Mouse (Mus musculus) limb, embryonic 10.5 days (tissue): ENCODE data around the gene Tex44. TPM values are rescaled to one million over a fixed set of nuclear protein-coding genes. Genes with fewer than 3 reads are reported as not detected.
"Not testable (repeated sequence)": the region's sequence is repeated elsewhere in the genome, so short reads cannot be mapped to it uniquely, and the experiment has no call there.

Experiments
- DNase-seq: peaks from one replicate; pipeline ENCODE4 v3.0.0-alpha.2; 2017; ENCODE audit warnings: low spot score
- H3K27ac ChIP-seq: fragments of 300-500 bp; sonication (generic); 2 replicates; pipeline ENCODE4 v1.5.1; 2016; ENCODE audit warnings: mild to moderate bottlenecking
- H3K27me3 ChIP-seq: fragments of 300-500 bp; sonication (generic); 2 replicates; pipeline ENCODE4 v1.6.1; 2016; ENCODE audit warnings: low read depth, mild to moderate bottlenecking; ENCODE audit not compliant: poor library complexity, severe bottlenecking
- H3K36me3 ChIP-seq: fragments of 300-500 bp; sonication (generic); 2 replicates; pipeline ENCODE4 v1.6.1; 2016; ENCODE audit warnings: mild to moderate bottlenecking, moderate library complexity
- H3K4me1 ChIP-seq: fragments of 300-500 bp; sonication (generic); 2 replicates; pipeline ENCODE4 v1.6.1; 2016
- H3K4me3 ChIP-seq: fragments of 300-500 bp; sonication (generic); 2 replicates; pipeline ENCODE4 v1.5.1; 2016; ENCODE audit warnings: mild to moderate bottlenecking, moderate library complexity
- H3K9me3 ChIP-seq: fragments of 300-500 bp; sonication (generic); replicated peaks from 2 replicates; pipeline ENCODE4 v1.6.1; 2016; ENCODE audit warnings: mild to moderate bottlenecking
- WGBS: fragments of 180-500 bp; shearing (Covaris S2); methylation state at CpG from one replicate; pipeline ENCODE4 v1.1.7; 2016; 5-methylcytosine and 5-hydroxymethylcytosine counted together
- polyA plus RNA-seq: library from polyadenylated mRNA; unstranded; fragments of >200 nt; fragmentation: Nextera tagmentation; extraction: Ambion mirVana; gene quantifications from 2 replicates; pipeline ENCODE4 v1.2.1, GENCODE M21; 2016

Gene Tex44
- polyA plus RNA-seq, 1 experiment from 2014 or later: not detected

DNA sequence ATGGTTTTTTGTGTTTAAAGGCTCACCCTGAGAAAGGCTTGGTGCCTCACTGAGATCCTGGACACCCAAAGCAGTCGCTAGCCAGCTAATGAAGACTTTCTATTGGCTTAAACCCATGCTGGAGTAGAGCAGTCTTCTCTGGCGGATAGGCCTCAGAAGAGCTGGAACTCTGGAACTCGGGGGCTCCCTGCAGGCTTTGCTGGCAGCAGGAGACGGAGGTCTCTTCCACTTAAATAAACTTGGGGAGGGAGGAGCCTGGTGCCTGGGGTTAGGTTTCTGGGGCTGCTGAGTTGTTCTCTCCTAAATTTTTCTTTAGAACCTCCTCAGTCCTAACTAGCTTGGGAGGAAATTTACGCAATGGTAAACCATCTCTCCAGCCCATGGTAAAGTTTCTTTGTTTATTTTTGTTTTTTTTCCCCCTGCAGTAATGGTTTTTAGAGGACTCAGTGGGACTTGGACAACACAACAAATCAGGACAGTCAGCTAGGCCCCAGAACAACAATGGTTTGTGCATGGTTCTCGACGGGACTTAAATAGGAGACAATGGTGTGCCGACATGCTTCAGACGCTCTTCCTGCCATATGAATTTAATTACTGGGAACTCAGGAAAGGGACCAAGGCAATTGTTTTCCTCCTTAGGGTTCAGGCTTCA, 38.2 kb downstream of the Tex44 start:
- 42% methylated on average over 9 of the region's 9 CpGs for WGBS
- Histone ChIP-seq H3K27ac (peak overlapping the region; percentile 91), H3K27me3 (no peaks in the 10 kb centered on the region), H3K9me3 (no peaks in the 10 kb centered on the region), H3K4me1 (peaks cover 21% of the 10 kb centered on the region), H3K36me3 (no peaks in the 10 kb centered on the region), H3K4me3 (no peak overlapping the region)
- no peak for DNase-seq

DNA sequence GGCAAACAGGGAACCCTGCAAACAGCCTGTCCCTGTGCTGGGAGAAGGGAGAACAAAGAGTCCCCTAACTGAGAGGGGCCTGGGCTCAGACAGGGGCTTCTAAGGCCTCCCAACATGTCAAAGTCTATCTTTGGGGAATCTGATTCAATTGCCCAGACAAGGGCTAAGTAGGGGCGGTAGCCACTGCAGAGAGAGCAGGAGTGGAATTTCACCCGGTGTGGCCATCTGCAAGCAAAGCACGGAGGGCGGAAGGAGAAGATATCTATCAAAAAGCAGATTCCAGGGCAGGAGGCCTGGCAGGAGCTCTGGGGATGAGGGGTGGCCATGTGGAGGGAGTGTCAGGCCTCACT, 38.7 kb downstream of the Tex44 start:
- H3K27ac ChIP-seq: peak overlapping the region; percentile 91

DNA sequence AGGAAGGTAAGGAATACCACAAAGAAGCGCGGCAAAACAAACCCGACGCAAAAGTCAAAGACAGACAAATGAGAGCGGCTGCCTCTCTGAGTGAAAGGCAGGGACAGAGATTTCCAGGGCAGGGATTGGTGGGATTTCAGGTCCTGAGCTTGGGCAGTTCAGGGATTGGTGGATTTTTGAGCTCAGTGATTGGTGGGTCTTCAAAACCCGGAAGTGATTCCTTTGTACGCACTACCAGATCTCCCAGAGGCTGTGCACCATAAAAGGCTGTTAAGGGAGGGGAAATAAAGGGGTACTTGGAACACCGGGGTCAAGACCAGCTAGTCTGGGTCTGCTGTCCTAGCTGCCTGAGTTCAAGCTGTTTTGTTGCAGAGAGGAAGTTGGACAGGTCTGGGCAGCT, 41.3 kb downstream of the Tex44 start:
- 86% methylated on average over 8 of the region's 8 CpGs for WGBS
- no peak overlapping the region for H3K4me3 ChIP-seq
- no peaks in the 10 kb centered on the region for H3K36me3 ChIP-seq
- H3K27ac ChIP-seq: peak overlapping the region; percentile 10; the same call in 1 of the 2 replicates
- H3K4me1 ChIP-seq: peaks cover 25% of the 10 kb centered on the region
- H3K27me3 ChIP-seq: no peaks in the 10 kb centered on the region
- no peaks in the 10 kb centered on the region for H3K9me3 ChIP-seq
- no peak for DNase-seq

More for the DNA sequence above, 38.7 kb downstream of the Tex44 start:
- peak; percentile 58 for DNase-seq
- 37% methylated on average over 4 of the region's 4 CpGs for WGBS
- no peaks in the 10 kb centered on the region for H3K27me3 ChIP-seq
- no peaks in the 10 kb centered on the region for H3K36me3 ChIP-seq
- H3K4me1 ChIP-seq: peaks cover 18% of the 10 kb centered on the region
- H3K4me3 ChIP-seq: no peak overlapping the region
- no peaks in the 10 kb centered on the region for H3K9me3 ChIP-seq

DNA sequence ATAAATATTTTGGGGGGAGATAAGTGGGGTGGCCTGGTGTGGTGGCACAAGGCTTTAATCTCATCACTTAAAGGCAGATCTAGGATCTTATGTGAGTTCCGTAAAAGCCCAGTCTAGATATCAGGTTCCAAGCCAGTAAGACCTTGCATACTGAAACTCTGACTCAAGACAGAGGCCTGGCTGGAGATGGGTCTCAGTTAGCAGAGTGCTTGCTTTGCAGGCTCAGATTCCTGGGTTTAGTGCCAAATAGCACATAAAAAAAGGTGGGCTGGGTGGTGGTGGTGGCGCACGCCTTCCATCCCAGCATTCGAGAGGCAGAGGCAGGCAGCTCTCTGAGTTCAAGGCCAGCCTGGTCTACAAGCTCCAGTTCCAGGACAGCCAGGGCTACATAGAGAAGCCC, 43.7 kb downstream of the Tex44 start:
- H3K4me1 ChIP-seq: peaks cover 17% of the 10 kb centered on the region
- no peaks in the 10 kb centered on the region for H3K9me3 ChIP-seq
- no peak for DNase-seq
- no peaks in the 10 kb centered on the region for H3K36me3 ChIP-seq
- WGBS: 96% methylated on average over 4 of the region's 4 CpGs
- no peak overlapping the region for H3K27ac ChIP-seq
- H3K27me3 ChIP-seq: no peaks in the 10 kb centered on the region
- no peak overlapping the region for H3K4me3 ChIP-seq

DNA sequence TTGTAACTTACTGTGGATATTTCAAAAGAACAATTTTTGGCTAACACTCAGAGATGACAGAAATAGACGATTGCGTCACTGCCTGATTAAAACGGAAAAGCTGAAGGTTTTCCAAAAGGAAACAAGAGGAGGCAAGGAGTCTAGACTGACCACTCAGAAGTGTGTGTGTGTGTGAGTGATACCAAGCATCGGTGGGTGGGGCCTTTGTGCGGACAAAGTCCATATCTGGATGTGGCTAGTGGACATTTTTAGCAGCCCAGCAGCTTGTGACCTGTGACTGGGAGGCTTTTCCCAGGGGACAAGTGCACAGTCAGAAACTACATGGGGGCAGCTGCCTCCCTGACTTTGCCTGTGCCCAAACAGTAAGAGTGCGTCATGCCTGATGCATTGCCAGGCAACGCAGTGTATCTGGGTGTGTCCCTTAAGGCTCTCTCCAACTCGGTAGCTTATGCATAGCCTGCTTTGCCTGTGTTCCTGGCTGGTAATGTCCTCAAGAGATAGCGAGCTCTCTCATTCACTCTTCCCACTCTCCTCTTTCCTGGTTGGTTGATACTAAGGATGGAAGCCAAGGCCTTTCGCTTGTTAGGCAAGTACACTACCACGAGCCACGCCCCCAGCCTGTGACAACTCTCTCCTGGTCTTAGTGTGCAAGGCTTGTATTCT, 44.5 kb downstream of the Tex44 start:
- no peaks in the 10 kb centered on the region for H3K27me3 ChIP-seq
- 86% methylated on average over 12 of the region's 12 CpGs for WGBS
- peaks cover 12% of the 10 kb centered on the region for H3K4me1 ChIP-seq
- H3K27ac ChIP-seq: no peak overlapping the region; the same call in 1 of the 2 replicates
- H3K9me3 ChIP-seq: no peaks in the 10 kb centered on the region
- DNase-seq: no peak
- H3K4me3 ChIP-seq: no peak overlapping the region
- H3K36me3 ChIP-seq: no peaks in the 10 kb centered on the region

DNA sequence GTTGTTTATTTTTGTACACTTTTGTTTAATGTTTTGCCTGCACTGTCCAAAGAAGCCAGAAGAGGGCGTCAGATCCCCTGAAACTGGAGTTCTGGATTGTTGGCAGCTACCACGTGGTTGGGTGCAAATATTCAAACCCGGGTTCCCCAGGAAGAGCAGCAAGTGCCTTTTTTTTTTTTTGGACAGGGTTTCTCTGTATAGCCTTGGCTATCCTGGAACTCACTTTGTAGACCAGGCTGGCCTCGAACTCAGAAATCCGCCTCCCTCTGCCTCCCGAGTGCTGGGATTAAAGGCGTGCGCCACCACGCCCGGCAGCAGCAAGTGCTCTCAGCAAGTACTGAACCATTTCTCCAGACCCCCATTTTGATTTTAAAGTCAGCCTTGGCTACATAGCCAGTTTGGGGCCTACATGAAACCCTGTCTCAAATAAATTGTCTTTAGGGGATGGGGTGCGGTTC, 45.4 kb downstream of the Tex44 start:
- H3K27ac ChIP-seq: peak overlapping the region; percentile 88
- not testable (repeated sequence) for H3K4me3 ChIP-seq, H3K27me3 ChIP-seq, DNase-seq, H3K9me3 ChIP-seq, H3K36me3 ChIP-seq
- WGBS: 73% methylated on average over 11 of the region's 11 CpGs
- peaks cover 12% of the 10 kb centered on the region for H3K4me1 ChIP-seq

DNA sequence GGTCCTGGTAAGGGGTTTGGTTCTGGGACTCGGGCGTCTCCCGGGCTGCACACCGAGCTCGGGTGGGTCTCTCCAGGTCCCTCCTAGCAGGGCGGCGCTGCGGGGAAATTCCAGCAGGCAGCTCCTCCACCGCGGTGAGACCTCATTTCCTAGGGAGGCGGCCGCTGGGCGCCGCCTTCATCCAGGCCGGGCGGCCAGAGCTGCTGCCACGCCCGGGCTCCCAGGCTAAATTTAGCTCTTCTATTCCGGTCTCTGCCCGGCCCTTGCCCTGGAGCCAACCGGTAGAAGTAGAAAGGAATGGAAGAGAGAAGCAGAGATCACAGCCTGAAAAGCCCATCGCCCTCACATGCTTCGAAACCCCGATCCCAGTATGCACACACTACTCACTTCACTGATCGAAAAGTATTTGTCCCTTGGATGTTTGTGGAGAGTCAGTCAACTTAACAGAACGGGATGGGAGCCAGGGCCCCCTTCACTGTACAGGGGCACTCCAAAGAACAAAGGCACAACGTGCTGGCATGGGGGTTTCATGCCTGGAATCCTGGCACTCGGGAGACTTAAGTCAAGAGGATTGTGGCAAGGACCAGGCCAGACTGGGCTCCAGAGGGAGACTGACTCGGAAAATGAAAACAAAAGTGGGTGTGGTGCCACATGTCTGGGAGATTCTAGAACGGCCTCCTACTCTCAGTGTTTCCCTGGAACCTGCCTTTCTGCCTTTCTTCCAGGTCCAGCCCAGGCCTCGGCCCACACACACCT, 46.2 kb downstream of the Tex44 start:
- Histone ChIP-seq H3K4me1 (peaks cover 12% of the 10 kb centered on the region), H3K27ac (peak overlapping the region; percentile 88), H3K27me3 (no peaks in the 10 kb centered on the region), H3K9me3 (no peaks in the 10 kb centered on the region), H3K36me3 (no peaks in the 10 kb centered on the region), H3K4me3 (peak overlapping the region; percentile 35)
- 21% methylated on average over 31 of the region's 31 CpGs for WGBS
- DNase-seq: peak; percentile 71

DNA sequence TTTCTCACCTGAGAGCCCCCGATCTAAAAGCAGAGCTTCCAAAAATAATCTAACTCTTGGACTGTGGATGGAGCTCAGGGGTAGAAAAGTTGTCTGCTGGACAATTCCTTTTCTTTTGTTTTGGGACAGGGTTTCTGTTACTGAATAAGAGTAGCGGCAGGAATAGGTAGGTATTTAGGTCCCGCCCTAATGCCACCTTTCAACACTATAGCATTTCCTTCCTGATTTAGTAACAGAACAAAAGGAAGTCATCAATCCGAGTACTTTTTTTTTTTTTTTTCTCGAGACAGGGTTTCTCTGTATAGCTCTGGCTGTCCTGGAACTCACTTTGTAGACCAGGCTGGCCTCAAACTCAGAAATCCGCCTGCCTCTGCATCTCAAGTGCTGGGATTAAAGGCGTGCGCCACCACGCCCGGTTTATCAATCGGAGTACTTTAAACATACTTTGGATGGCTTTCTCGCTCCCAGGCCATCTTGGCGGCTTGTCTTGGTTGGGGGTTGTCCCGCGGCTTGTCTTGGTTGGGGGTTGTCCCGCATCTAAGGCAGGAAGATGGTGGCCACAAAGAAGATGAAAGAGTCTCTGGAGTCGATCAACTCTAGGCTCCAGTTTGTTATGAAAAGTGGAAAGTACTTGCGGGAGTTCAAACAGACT, 47.1 kb downstream of the Tex44 start:
- WGBS: 93% methylated on average over 18 of the region's 18 CpGs
- no peak overlapping the region for H3K4me3 ChIP-seq
- no peaks in the 10 kb centered on the region for H3K36me3 ChIP-seq
- DNase-seq: no peak
- peaks cover 12% of the 10 kb centered on the region for H3K4me1 ChIP-seq
- no peaks in the 10 kb centered on the region for H3K27me3 ChIP-seq
- no peaks in the 10 kb centered on the region for H3K9me3 ChIP-seq
- peak overlapping the region; percentile 88 for H3K27ac ChIP-seq

Other genes with a start within 250 kb of the Tex44 start
- 3.4 and 3.9 TPM in 2 replicates for gene B3gnt7, start 123.5 kb upstream of the Tex44 start, polyA plus RNA-seq
- 554 and 638 TPM in 2 replicates for gene Ncl, start 66.9 kb upstream of the Tex44 start, polyA plus RNA-seq
- 0.15 and 0.24 TPM in 2 replicates for gene Nmur1, start 101 bp upstream of the Tex44 start, polyA plus RNA-seq
- 3,283 and 3,422 TPM in 2 replicates for gene Ptma, start 100.4 kb downstream of the Tex44 start, polyA plus RNA-seq
- gene Pde6d, start 156.3 kb downstream of the Tex44 start, polyA plus RNA-seq: 60.5 and 74.6 TPM in 2 replicates
- 77.0 and 79.9 TPM in 2 replicates for gene Cops7b, start 156.6 kb downstream of the Tex44 start, polyA plus RNA-seq
- gene Nppc, start 244.2 kb downstream of the Tex44 start, polyA plus RNA-seq: 0.34 and 0.59 TPM in 2 replicates